Mouse (Mus musculus) testis, adult 2 months (tissue): ENCODE measurements around the gene Fga. TPM values are rescaled to one million over a fixed set of nuclear protein-coding genes. Genes with fewer than 3 reads are reported as not detected.
A peak's percentile ranks its signal among the peaks of the same experiment; 100 is the strongest.

Experiments used
- H3K27ac ChIP-seq: fragments of 200-500 bp; 2 replicates; pipeline ENCODE4 v1.5.1; 2012; ENCODE audit warnings: low read depth, low read length; ENCODE audit not compliant: control insufficient read depth, insufficient read depth
- H3K27me3 ChIP-seq: fragments of 200-500 bp; 2 replicates; pipeline ENCODE4 v1.6.1; 2012; ENCODE audit warnings: mild to moderate bottlenecking, low read length, moderate library complexity; ENCODE audit not compliant: control insufficient read depth, insufficient read depth
- H3K36me3 ChIP-seq: fragments of 200-500 bp; 2 replicates; pipeline ENCODE4 v1.6.1; 2012; ENCODE audit warnings: mild to moderate bottlenecking, low read length; ENCODE audit not compliant: control insufficient read depth, insufficient read depth
- H3K4me1 ChIP-seq: fragments of 200-500 bp; 2 replicates; pipeline ENCODE4 v1.6.1; 2012; ENCODE audit warnings: low read length; ENCODE audit not compliant: control insufficient read depth, insufficient read depth
- H3K4me3 ChIP-seq: fragments of 200-500 bp; 2 replicates; pipeline ENCODE4 v1.5.1; 2012; ENCODE audit warnings: low read depth, mild to moderate bottlenecking, low read length, moderate library complexity, mixed read lengths; ENCODE audit not compliant: control insufficient read depth
- CTCF ChIP-seq: fragments of 200-500 bp; IDR thresholded peaks from 2 replicates; pipeline ENCODE4 v1.5.1; 2012; ENCODE audit warnings: low read depth, mild to moderate bottlenecking, inconsistent platforms, low read length, moderate library complexity; ENCODE audit not compliant: control insufficient read depth, insufficient read depth, insufficient replicate concordance
- POLR2A ChIP-seq: fragments of 200-500 bp; IDR thresholded peaks from 2 replicates; pipeline ENCODE4 v1.6.1; 2012; ENCODE audit warnings: low read depth, mild to moderate bottlenecking, inconsistent platforms, low read length, moderate library complexity; ENCODE audit not compliant: control insufficient read depth
- polyA plus RNA-seq: library from polyadenylated mRNA; depleted of rRNA; stranded (reverse); fragments of >200 nt; gene quantifications from 2 replicates; pipeline ENCODE4 v1.2.3, GENCODE M21; 2012; rRNA removed

Gene Fga
- polyA plus RNA-seq, 1 experiment = 0.06 TPM

DNA sequence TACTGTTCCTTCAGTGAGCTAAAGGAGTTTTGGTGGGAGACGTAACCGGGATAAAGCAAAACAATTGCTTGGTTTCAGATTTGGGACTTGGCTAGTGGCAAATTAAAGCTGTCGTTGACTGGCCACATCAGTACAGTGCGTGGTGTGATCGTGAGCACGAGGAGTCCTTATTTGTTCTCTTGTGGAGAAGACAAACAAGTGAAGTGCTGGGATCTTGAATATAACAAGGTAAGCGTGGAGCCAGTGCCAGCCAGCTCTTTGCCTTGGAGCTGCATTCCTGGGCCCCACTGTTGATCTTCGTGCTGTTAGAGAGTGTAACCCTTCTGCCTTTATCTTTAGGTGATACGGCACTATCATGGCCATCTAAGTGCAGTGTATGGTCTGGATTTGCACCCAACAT, 42.0 kb downstream of the Fga start:
- Histone ChIP-seq H3K27ac (no peak overlapping the region), H3K4me3 (no peak overlapping the region), H3K36me3 (peaks cover 1% of the 10 kb centered on the region), H3K4me1 (no peaks in the 10 kb centered on the region), H3K27me3 (no peaks in the 10 kb centered on the region)
- no peak for TF ChIP-seq CTCF
- no peak for TF ChIP-seq POLR2A

- H3K4me1 ChIP-seq = no peaks in the 10 kb centered on the region
- no peaks in the 10 kb centered on the region for H3K27me3 ChIP-seq
- H3K27ac ChIP-seq = no peak overlapping the region
- no peak overlapping the region for H3K4me3 ChIP-seq
- TF ChIP-seq CTCF = no peak
- no peak for TF ChIP-seq POLR2A
- H3K36me3 ChIP-seq = peaks cover 1% of the 10 kb centered on the region
These were observed 43.0 kb downstream of the Fga start for GRCm38 (mm10) chr3:83068869-83069268.

GRCm38 (mm10) chr3:83070231-83070630, 44.4 kb downstream of the Fga start:
- Histone ChIP-seq H3K36me3 (peaks cover 1% of the 10 kb centered on the region), H3K27me3 (no peaks in the 10 kb centered on the region)

DNA sequence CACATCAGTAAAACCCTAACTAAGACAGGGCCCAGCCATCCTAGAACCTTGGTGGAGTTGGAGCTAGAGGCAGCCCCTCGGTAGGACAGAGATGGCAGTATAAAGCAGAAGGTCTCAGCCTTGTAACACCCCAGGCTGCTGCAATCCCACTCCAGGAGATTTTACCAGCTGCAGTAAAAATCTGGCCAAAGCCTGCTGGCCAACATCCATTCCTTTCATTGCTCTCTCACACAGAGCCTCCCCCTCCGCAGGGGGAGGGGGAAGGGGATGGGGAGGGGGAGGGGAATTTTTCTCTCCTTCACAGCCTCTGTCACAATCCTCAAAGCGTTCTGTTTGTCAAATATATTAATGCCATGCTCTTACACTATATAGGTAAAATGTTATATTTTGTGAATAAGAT, 50.7 kb downstream of the Fga start:
- H3K27ac ChIP-seq = no peak overlapping the region
- no peaks in the 10 kb centered on the region for H3K27me3 ChIP-seq
- no peaks in the 10 kb centered on the region; the same call in none of the 2 replicates for H3K36me3 ChIP-seq
- TF ChIP-seq POLR2A (no peak), CTCF (no peak)
- H3K4me1 ChIP-seq = no peaks in the 10 kb centered on the region
- no peak overlapping the region for H3K4me3 ChIP-seq

More at GRCm38 (mm10) chr3:83070231-83070630, 44.4 kb downstream of the Fga start:
- Histone ChIP-seq H3K27ac (no peak overlapping the region), H3K4me1 (no peaks in the 10 kb centered on the region), H3K4me3 (no peak overlapping the region)
- no peak for TF ChIP-seq CTCF
- TF ChIP-seq POLR2A = no peak

DNA sequence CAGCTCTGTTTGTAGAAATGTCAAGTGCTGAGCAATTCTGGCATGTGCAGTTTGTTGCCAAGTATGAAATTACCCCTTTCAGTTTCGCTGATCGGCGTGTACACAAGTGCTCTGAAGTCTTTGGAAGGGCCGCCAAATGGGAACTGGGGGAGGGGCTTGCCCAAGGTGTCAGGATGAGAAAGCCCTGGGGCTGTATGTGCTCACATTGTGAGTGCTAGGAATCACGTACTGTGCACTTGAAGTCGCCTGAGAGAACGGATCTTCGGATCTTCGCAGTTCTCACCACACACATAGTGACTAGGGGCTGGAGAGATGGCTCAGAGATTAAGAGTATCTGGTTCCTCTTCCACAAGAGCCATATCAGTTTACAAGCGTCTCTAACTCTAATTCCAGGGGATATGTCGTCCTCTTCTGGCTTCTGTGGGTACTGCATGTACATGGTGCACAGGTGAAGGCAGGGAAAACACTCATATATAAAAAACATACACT, 54.7 kb downstream of the Fga start:
- TF ChIP-seq POLR2A (no peak), CTCF (peak; percentile 6; the same call in 1 of the 2 replicates)
- H3K4me1 ChIP-seq = no peaks in the 10 kb centered on the region
- H3K4me3 ChIP-seq = no peak overlapping the region
- H3K36me3 ChIP-seq = no peaks in the 10 kb centered on the region
- H3K27ac ChIP-seq = no peak overlapping the region
- H3K27me3 ChIP-seq = no peaks in the 10 kb centered on the region

Other genes with a start within 250 kb of the Fga start
- 13.0 and 15.4 TPM in 2 replicates for gene Rbm46, start 149.6 kb upstream of the Fga start, polyA plus RNA-seq
- gene Lrat, start 122.1 kb upstream of the Fga start, polyA plus RNA-seq = 3.1 and 3.4 TPM in 2 replicates
- gene Fgg, start 18.4 kb upstream of the Fga start, polyA plus RNA-seq = 0.18 and 0.20 TPM in 2 replicates
- 0.07 and 0.11 TPM in 2 replicates for gene Fgb, start 23.8 kb downstream of the Fga start, polyA plus RNA-seq
- 28.9 and 31.4 TPM in 2 replicates for gene Plrg1, start 29.4 kb downstream of the Fga start, polyA plus RNA-seq
- 0.01 and 0.02 TPM in 2 replicates for gene Dchs2, start 101.9 kb downstream of the Fga start, polyA plus RNA-seq